Mouse (Mus musculus) adrenal gland, adult 18-20 months (tissue): ENCODE results near the gene Trim26. TPM values are rescaled to one million over a fixed set of nuclear protein-coding genes. Genes with fewer than 3 reads are reported as not detected.
"Not testable (repeated sequence)": the region's sequence is repeated elsewhere in the genome, so short reads cannot be mapped to it uniquely, and the experiment has no call there.

Source experiments
- DNase-seq, 2 experiments: peaks; one replicate each; pipeline ENCODE4 v3.0.0; 2021 to 2022; ENCODE audit warnings: low spot score in 2 of 2
- total RNA-seq, 2 experiments: library from RNA; stranded (reverse); gene quantifications; 1 replicate in 1 of 2; 2 replicates in 1 of 2; pipeline ENCODE4 v1.2.3; 2021

The Trim26 gene
- total RNA-seq, 2 experiments from 2014 or later, result 45.1 to 49.8 TPM

DNA sequence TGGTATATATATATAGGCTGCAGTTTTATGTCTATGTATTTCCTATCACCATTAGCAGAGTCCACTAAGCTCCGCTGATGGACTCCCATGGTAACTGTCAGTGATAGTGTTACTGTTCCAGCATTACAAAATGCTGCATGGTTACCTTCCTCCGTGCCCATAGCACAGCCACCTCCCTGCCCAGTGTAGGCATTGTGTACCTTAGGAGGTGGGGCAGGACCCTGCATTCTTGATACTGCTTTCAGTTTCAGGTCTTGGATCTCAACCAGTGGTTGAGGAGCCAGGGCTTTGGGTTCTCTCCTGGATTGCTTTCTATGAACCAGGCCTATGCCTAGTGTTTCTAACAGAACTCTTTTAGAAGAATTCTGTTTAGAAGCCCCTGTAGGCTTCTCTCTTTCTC lies 13.1 kb downstream of the Trim26 start:
- DNase-seq, result no peak

DNA sequence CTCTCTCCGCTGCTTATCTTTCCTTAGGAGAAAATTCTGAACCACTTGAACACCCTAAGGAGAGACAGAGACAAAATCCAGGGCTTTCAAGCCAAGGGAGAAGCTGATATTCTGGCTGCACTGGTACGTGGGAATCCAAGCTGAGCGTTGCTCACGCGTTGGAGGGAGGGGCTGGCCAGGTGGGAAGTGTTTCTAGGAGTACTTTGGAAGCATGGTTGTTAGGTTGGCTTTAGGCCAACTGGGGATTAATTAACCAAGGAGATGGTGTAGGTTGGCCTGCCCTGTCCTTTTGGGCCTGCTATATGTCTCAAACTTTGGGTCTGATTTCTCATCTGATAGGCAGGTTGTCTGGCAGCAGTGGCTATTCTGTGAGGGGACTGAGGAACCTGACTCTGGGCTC lies 14.3 kb downstream of the Trim26 start:
- DNase-seq, result no peak

DNA sequence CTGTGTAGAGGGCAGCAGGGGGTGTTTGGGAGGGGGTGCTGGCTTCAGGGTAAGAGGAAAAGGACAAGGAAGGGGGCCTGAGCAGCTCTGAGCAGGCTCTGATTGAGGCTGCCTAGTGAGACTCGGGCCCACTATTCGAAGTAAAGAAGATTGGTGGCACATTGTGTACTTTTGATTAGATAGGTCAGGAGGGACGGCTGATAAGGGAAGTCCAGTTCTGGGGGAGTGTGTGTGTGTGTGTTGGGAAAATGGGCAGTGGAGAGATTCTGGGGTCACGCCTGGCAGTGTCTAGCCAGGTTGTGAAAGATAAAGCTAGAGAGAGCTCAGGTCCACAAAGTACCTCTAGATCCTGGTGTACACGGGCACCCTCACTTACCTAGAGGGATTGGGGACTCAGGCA lies 14.7 kb downstream of the Trim26 start:
- no peak for DNase-seq

DNA sequence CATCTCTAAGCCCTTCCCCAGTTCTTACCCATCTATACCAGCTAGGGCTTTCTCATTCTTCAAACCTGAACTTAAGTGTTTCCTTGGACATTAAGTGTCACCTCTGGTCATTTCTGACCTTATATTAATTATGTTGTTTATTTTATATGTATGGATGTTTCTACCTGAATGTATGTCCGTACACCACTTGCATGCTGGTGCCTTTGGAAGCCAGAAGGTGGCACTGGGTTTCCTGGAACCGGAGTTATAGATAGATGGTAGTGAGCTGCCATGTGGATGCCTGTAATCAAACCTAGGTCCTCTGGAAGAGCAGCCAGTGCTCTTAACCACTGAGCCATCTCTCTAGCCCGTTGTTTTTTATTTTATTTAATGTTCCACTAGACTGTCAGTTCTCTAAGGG lies 18.6 kb downstream of the Trim26 start:
- DNase-seq, result no peak

DNA sequence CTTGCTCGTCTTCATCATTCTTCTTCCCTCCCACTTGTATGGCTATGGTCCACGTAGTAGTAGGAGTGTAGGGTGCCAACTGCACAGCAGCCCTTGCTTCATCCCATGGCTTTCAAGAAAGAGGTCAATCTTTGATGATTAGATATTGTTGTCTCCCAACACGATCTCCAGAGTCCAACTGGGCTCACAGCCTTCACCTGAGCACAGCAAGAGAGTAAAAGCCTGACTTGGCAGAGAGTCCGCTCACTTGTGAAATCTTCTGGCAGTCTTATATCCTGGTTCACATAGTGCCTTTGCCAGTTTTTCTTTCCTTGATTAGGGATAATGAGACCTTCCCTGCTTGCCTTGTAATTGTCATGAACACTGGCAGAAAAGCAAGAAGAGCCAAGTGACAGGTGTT lies 19.3 kb downstream of the Trim26 start:
- no peak for DNase-seq

DNA sequence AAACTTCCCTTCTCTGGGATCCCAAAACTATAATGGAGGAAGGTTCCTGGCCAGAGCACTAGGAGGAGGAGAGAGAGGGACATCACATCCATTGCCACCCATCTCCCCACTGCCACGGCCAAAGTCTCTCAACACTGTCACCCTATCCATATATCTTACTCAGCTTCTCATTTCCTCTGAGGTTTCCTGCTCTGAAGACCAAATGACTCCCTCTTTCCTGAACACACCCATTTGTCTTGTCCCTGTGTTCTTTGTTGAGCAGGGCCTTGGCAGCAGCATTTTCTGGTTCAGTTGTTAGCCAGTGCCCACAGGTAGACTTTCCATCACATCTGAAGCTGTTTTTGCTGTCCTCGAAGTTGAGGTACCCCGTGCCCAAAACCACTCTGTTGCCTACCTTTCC lies 21.2 kb downstream of the Trim26 start:
- DNase-seq, result no peak

DNA sequence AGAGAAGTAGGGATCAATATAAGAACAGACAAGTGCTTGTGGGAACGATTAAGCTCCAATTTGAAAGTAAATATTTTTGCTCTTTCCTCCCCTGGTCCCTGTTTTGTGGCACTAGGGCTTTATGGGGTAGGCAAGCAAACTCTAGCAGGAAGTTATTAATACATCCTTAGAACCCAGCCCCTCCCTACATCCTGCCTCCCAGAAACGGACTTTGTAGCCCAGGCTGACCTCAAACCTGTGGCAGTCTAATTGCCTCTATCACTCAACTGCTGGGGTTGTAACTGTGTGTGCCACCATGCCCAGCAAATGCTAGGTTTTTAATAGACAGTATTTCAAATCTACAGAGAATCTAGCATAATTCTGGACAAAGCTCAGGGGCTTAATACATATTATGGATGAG lies 24.7 kb downstream of the Trim26 start:
- DNase-seq, result no peak

DNA sequence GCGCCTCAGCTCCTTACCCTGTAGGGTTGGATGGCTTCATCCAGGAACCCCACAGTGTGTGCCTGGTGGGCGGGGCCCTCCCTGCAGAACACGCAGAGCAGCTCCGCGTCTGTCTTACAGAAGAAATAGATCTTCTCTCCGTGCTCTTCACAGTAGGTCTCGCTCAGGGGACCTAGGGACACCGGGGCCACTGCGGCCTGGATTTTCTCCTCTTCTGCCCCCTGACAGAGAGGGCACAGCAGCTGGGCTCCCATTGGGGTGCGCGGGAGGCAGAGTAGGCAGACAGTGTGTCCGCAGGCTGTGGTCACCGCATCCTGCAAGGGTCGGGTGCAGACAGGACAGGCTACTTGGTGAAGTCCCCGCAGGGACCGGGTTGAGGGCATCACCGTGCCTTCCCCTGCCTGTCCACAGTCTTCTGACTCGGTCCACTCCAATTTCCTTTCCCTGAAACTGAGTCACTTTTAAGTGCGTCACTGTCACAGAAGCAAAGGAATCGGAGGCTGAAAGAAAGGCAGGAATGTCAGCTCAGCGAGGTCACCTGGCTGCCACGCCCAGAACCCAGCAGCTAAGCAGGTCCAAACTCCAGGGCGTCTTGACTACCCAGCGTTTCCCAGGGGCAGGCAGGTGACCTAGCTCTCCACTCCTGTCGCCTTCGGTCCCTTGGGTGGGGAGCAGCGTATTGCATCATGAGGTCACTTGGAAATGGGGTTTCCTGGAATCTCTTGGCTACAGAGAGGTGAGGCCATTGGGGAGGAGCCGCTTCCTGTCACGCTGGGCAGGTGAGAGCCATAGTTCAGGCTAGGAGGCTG lies 30.0 kb downstream of the Trim26 start, which contains the start of gene Trim15:
Gene Trim15 (minus strand): TSS at position 492 of the 809 bp plus-strand sequence.
- DNase-seq, result no peak

DNA sequence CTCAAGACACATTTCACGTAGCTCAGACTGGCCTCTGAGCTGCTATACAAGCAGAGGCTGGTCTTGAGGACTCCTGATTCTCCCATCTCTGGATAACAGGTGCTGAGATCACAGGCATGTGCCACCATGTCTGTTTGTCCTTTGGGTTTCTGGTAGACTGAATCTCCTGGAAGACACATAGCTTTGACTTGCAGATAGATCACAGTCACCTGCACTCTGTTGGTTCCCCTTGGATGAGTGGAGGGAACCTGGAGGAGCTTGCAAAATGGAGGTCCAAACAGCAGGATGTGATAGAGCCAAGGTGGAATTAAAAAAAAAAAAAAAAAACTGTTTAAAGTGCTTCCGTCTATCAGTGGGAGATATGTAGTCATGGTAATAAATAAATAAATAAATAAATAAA lies 31.9 kb downstream of the Trim26 start:
- DNase-seq, result no peak

DNA sequence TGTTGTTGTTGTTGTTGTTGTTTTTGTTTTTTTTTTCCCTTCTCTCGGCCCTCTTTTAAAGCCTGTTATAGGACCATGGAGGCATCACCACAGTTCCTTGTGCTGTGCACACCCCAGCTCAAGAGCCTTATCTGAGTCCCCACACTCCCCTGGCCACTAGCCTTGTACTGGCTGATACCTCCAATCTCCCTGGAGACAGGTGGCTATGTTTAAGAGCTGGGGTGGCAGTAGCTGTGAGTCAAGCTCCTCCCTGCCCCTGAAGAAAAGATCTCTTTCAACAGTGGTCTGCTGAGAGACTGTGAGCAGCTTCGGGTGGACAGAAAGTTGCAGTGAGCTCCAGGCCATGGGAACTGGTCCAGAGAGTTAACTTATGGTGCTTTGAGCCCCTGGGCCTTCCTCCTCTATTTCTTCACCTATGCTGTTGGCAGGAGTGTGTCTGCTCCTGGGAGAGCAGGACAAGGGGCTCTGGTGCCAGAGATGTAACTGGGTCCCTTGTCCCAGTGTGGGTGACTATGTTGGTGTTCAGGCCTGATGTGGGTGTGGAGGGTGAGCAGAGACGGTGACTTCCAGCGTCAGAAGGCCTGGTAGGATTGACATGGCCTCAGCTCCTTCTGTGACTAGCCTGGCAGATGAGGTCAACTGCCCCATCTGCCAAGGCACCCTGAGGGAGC lies 32.5 kb downstream of the Trim26 start, which contains the start of gene Trim10:
Gene Trim10 (plus strand): TSS at position 291 of the 671 bp plus-strand sequence.
- DNase-seq, result no peak

DNA sequence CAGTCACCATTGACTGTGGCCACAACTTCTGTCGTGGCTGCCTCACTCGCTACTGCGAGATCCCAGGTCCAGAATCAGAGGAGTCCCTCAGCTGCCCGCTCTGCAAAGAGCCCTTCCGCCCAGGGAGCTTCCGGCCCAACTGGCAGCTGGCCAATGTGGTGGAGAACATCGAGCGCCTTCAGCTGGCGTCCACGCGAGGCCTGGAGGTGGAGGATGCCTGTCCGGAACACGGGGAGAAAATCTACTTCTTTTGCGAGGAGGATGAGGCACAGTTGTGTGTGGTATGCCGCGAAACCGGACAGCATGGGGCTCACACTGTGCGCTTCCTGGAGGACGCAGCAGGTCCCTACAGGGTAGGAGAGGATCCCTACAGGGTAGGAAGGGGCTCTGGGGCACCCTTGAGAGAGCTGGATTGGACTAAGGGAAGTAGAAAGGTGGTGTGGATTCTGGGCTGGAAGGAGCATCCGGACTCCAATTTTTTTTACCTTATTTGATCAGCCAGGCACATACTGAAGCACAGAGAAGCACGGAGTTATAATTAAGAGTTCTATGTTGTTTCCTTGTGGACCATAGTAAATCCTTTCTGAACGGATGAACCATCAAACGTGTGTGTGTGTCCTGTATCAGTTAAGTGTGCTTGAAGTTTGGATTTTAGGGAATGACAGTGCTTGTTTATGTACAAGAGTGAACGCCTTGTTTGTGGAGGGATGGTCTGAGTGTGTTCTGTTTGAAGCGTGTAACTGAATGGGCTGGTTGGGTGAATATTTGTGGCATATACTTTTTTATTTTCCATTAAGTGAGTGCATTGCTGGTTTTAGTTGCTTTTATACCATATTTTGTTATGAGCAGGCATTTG lies 33.2 kb downstream of the Trim26 start:
- DNase-seq, result no peak

DNA sequence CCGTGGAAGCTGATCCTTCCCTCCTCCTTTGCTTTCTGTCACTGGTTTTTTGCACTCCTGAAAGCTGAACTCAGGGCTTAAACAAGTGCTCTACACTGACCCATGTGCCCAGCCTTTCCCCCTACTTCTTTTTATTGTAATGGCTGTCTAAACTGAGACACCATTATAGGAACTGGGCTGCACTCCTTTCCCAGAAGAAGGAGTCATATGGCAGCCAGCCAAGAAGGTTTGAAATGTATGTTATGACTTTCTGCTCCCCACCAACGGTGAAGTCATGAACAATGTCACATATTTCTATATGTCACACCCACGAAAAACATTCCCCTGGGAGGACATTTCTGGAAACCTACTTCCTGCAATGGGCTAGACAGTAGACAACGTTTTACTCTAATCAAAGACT lies 37.7 kb downstream of the Trim26 start:
- DNase-seq, result no peak

DNA sequence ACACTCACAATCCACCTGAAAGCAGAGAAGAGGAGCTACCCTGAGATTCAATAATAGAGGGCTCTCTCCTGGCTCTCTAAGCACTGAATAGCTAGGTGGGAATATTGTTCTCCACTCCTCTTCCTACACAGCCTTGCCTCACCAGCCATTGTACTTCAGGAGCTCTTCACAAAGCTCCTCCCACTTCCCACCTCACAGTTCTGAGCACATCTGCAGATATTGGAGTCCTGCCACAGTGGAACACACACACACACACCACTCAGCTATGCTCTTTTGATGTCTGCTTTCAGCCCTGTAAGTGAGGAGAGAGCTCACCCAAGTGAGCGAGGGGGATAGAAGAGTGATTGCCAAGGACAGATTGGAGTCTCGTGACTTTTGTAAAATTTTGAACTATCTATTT lies 46.4 kb downstream of the Trim26 start:
- no peak for DNase-seq

DNA sequence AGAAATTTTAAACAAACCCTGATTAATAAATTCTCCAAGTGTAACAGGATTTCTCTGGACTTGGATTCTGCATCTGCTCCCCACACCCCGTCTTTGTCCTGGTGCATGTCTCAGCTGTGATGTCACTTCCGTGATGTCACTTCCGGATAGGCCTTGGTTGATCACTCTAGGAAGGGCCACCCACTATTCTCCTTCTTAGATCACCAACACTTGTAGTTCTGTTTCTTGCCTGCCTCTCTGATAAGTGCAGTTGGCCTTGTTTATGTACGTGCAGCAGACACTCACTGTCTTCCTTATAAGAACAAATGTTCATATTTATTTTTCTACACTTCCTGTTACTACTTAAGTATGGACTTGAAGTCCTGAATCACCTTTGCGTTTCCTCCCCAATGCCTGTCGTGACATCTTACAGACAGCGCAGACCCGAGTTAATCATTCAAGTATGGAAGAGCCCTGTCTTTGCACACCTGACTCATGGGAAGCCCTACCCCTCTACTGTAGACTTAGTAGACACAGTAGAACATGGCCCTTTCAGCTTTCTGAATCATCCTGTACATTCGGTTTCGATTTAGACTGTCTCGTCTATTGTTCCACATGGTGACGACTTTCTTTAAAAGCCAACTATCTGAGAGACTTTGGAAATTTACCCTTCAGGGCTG lies 48.3 kb downstream of the Trim26 start:
- DNase-seq, result no peak

DNA sequence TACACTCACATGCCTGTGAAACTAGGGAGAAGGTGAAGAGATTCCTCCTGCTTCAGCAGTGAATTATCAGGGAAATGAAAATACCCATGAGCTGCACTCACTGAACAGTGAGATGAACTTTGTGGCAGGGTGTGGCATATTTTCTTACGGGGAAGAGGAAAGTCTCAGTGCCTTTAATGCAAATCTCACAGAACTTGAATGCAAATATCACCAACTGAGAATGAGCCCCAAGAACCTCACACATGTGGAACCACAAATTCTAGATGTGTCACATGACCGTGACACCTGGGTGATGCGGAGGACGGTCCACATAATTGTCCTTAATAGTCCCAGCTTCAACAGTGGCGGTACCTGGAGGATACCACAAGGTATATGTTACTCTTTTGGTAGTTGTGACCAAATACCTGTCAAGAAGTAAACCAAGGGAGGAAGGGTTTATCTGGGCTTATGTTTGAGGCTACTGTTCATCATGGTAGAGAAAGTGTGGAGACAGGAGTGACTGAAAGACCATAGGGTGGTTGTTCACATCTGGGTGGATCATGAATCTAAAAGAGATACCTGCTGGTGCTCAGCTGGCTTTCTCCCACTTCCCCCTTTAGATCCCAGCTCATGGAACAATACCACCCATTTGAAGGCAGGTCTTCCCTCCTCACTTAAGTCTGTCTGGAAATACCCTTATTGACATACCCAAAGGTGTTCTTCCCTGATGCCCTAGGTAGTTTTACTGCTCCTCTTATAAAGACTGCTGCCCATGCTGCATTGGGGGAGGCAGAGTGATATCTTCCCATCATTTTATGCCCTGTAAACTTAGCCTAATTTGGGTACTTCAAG lies 53.4 kb downstream of the Trim26 start, which contains the start of gene Trim40:
Gene Trim40 (minus strand): TSS at position 51 of the 831 bp plus-strand sequence.
- no peak for DNase-seq

DNA sequence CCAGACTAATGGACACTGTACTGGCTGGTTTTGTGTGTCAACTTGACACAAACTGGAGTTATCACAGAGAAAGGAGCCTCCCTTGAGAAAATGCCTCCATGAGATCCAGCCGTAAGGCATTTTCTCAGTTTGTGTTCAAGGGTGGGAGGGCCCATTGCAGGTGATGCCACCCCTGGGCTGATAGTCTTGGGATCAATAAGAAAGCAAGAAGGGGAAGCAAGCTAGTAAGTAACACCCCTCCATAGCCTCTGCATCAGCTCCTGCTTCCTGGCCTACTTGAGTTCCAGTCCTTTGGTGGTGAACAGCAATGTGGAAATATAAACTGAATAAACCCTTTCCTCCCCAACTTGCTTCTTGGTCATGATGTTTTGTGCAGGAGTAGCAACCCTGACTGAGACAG lies 54.6 kb downstream of the Trim26 start:
- DNase-seq, result not testable (repeated sequence)

DNA sequence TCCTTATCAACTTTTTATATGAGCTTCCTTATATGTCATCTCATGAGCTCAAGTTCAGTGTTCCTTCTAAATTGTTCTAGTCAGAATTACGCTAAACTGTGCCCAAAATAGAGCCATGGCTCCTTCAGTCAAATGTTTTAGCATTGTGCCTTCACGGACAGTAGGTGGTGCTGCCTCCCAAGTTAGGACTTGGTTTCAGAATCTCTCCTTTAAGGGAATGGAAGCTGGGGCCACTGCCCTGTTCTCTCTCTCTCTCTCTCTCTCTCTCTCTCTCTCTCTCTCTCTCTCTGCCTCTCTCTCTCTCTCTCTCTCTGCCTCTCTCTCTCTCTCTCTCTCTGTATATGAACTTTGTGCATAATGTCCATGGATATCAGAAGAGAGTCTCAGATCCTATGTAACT lies 55.4 kb downstream of the Trim26 start:
- peak; percentile 22 to 38 for DNase-seq

DNA sequence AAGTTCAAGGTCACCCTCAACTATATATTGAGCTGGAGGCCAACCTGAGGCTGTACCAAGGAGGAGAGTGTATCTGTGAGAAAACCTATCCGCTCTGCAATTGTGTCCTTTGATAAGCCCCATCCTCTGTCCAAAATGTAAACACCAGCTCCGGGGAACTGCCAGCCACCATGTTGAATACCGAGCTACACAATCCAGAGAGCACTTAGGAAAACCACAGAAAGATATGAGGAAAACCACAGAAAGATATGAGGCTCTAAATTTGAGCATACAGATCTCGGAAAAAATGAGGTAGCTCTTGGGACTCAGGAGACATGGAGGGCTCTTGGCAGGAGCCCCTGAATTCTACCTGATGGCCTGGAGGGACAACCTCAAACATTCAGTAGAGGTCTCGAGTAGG lies 56.5 kb downstream of the Trim26 start:
- DNase-seq, result no peak

DNA sequence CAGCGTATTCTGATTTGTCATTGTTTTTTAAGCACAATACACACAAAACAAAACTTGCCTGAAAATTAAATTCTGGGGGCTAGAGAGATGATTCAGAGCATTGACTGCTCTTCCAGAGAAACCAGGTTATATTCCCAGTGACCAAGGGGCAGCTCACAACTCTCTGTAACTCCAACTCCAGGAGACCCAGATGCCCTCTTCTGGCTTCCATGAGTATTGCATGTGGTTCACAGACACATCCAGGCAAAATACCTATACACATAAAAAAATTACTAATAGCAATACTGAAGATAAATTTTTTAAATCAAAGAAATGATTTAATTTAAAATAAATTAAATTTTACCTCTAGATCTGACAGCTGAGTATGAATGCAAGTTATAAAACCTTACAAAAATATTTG lies 59.6 kb downstream of the Trim26 start:
- DNase-seq, result peak; percentile 30 to 32

DNA sequence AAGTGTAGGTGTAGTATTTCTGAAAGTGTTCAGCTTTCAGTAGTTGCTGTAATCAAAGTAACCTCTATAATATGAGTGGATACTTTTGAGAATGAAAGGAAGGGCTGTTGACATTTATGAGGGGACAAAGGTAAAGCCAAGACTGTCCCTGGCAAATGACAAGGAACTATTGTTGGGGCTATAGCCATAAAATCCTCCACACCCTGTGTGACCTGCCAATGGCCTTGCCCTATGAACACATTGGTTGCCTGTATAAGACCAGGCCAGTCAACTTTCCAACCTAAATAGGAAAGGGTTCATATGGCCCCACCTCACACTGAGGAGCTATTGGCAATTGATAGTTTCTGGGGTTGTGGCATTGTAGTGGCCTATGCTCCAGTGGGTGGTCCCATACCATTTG lies 60.1 kb downstream of the Trim26 start:
- no peak for DNase-seq
